Mouse (Mus musculus) left cerebral cortex, postnatal 10 days (tissue): ENCODE results near the gene Prkd3. TPM values are rescaled to one million over a fixed set of nuclear protein-coding genes. Genes with fewer than 3 reads are reported as not detected.

Experiments
- DNase-seq, 2 experiments: peaks; one replicate each; pipeline ENCODE4 v3.0.0; 2021 to 2022; ENCODE audit warnings: low spot score in 2 of 2, mixed read lengths in 1 of 2; ENCODE audit errors: extremely low spot score in 1 of 2
- intact Hi-C: fragments of 180-260 bp; cut with DNase I; formaldehyde crosslinking; loops from one replicate; pipeline ENCODE4 v1.15.1; 2025
- total RNA-seq, 2 experiments: library from RNA; stranded (reverse); gene quantifications; 2 replicates each; pipeline ENCODE4 v1.2.3; 2021

The Prkd3 gene
- total RNA-seq, 2 experiments from 2014 or later = 11.0 to 11.4 TPM

DNA sequence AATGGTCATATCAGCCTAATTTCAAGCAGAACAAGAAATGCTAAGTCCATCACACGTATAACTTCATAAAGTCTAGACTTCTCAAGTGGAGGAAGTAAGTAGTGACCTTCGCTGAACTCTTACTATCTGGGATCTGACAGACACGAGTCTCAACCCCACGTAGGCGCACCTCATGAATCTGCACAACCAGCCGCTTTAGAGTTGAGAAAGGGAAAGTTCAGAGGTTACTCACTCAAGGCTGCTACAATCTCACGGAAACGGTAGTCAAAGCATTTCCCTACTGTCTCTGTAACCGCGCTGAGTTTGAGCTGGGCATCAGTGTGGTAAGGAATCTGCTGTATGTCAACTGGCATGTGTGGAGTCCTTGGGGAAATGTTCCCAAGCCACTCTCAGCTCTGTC lies 4.8 kb downstream of the Prkd3 start:
- intact Hi-C loops = no loop called here

DNA sequence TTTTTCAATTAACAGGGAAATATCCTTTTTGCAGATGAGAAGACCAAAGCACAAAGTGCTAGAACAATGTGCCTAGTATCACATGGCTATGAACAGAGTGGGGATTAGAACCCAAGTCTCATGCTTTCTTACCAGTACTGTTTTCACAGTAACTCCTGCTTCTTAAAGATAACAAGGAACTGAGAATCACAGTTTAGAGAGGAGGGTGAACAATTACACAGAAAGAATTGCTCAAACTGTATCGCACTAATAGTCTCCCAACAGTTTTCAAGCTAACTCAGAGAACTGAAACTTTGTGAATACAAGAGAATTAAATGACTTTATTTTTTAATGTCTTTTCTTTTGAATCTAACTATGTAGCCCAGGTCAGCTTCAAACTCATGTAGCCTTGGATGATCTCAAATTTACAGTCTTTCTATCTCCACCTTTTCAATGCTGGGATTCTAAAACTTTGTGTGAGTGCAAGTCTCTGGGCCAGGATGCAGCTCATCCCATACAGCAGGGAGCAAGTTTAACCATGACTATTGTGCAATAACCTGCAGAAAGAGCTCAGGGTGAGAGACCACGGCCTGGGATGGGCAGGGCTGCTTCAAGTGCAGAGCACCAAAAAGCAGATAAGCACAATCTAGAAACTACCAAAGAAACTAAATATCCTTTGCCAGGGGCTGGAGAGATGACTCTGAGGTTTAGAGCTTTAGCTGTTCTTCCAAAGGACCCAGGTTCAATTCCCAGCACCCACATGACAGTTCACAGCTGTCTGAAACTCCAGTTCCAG lies 5.5 kb downstream of the Prkd3 start:
- intact Hi-C loops = no loop called here
- no peak for DNase-seq

More for the DNA sequence above, 4.8 kb downstream of the Prkd3 start:
- DNase-seq = no peak

DNA sequence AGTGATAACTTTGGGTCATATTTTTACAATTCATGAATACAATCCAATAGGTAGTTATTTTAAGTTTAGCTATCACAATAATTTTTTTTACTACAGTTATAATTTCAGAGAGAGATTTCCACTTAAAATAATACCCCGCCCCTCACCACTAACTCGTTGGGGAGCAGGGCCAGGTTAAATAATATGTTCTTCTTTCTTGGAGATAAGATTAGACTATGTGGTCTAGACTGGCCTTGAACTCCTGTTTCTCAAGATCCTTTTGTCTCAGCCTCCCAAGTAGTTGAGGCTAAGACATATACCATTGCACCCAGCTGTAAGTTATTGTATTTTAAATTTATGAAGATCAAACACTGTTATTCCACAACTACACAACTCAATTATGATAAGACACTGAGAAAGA lies 7.0 kb downstream of the Prkd3 start:
- intact Hi-C loops = no loop called here
- DNase-seq = no peak

DNA sequence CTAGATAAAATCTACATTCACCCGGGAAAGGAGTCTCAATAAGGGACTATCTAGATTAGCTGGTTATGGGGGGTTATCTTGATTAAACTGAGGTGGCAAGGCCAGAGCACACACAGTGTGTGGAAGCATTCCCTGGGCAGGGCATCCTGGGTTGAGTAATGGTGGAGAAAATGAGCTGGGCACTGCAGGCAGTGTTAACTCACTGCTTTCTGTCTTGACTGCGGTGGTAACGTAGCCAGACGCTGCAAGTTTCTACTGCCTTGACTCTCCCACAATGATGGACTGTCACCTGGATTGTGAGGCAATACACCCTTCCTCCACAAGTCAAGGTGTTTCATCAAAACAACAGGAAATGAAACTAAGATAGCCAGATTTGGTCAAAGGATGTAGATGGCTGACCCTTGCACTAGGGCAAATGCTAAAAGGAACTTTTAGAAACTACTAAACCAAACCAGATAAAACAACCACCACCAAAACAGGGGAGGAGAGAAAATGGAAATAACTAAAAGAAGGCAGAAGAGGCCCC lies 20.8 kb downstream of the Prkd3 start:
- DNase-seq = no peak
- intact Hi-C loops = no loop called here

DNA sequence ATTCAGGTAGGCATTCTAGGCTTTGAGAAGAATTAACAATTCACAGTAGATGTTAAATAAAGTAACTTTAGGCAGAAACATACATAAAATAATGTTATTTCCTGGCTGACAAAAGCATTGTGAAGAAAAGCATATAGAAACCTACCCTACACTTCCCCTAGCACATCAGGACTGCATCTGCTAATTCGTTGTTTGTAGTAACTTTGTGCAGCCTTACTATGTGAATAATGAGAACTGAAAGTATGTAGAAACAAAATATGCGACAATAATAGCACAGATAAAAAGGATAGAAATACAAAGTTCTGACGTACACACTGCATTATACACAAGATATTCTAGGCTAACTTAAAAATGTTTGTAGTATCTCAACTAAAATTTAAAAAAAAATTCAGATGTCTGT lies 21.4 kb downstream of the Prkd3 start:
- no peak for DNase-seq
- intact Hi-C loops = no loop called here

DNA sequence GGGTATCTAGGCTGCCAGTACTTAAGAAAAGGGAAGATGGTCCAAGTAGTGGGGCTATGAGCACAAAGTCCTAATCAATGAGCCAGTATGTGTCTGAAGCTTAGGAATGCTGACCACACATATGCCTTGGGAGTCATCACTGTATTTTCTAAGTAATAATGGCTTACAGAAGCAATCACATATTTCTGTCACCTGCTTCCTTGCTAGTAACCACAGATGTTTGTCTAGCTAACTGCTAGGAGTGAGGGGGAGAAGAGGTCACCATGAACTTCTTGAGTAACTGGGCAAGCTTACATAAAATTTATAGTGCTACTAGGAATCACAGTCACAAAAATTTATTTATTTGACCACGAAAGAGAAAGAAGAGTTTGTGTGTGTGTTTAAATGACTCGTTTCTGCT lies 22.5 kb downstream of the Prkd3 start:
- intact Hi-C loops = no loop called here
- DNase-seq = no peak

DNA sequence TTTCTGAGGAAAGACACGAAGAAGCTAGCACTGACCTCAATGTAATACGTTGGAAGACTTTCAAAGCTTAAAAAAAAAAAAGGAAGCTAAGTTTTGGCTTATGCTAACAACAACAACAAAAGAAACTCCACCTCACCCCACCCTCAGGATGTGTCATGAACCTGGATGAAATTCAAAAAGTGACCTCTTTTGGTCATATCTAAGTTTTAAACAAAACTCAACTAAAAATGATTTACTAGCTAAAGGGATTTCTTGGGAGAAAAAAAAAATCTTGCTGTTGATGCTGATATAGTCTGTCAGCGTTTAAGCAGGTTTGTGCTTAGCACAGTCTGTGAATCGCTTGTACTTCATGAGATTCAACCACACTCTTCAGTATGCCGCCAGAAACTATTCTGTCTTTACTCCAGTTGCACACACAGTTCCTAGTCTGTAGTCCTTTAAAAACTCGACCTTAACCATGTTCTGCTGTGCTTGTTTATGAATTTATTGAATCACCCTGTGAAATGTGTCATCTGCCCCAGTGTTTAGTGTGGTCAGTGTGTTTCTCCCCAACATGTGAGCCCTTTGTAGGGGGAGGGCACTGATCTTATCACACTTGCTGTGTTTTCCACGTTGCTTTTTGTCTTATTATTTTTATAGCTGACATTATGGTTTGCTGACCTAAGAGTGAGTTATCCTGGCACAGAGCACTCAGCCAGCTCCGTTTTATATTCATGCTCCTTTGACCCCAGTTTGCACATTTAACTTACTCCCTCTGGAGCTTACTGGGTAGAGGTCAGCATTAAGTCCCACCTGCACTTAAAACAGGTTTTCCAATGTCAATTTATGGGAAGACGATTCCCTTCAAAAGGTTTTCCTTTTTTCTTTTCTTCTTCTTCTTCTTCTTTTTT lies 25.4 kb downstream of the Prkd3 start:
- DNase-seq = no peak
- intact Hi-C loops = no loop called here

DNA sequence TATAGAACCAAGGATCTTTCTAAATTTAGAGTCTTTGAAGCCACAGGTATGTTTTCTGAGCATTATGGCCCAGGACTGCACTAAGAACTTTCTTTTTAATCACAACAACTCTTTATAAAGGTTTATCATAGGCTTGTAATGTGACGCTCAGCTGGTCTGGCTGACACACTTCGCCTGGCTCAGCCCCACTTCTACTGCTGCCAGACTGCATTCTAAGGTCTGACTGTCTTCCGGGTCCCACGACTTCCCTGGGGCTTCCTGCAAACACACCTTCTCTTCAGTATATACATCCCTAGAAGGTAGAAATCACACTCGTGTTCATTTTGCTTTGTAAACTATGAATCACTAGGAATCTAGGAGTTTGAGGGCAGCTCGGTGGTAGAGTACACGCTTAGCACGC lies 26.2 kb downstream of the Prkd3 start:
- intact Hi-C loops = no loop called here
- DNase-seq = no peak

DNA sequence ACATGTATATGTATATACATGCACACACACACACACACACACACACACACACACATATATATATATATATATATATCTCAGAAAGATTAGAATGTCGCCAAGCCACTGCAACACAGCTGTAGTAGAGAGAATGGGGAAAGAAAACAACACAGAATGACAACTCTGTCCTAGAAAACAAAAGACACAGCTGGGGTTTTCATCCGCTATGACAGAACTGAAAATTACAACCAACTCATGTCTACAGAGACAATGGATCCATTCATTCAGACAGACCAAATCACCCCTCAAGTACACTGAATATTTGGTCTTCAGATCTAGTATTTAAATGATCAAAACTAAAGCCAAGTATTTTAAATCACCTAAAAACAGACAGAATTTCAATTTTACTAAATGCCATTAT lies 26.9 kb downstream of the Prkd3 start:
- DNase-seq = no peak
- intact Hi-C loops = no loop called here

DNA sequence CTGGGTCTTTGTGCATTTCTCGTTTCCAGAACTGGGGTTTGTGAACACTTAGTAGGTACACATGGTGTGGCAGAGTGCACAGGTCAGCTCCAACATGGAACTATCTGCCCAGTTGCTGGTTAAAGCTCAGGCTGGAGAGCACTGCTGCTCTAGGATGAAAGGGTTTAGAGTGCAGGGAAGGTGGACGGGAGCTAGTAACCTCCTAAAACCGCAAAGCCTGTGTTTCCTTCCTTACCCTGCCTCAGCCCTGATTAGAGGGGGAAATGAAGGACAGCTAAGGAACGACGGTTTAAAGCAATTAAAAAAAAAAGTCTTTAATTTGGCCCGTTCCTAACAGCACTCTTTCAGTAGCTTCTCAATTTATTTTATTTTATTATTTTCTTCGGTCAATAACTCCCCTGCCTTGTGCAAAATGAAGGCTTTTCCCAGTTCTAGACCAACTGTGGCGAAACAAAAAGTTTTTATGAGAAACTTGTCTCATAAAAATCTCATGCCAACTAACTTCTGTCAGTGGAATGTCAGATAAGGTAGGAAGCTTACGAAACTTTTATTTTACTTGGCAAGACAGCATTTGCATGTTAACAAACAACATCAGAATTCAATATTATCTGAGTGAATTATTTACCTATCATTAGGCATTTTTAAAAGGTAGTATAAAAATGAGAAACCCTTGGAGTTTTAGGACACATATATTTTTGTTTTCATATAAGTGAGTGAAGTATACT lies 28.2 kb downstream of the Prkd3 start:
- intact Hi-C loops = no loop called here
- no peak for DNase-seq

DNA sequence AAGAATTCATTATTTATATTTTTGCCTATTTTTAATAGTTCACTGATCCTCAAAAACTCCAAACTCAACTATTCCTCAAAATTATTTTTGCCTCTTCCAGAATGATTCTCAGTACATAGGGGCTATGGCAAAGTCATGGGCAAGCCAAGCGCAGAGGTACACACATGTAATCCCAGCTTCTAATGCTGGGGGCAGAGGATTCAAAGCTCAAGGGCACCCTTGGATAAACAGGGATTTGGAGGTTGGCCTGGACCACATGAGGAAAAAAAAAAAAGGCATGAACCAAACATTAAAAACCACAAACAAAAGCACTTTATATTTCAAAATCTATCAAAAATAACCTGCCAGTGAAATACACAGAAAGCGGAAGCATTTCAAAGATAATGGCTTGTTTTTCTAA lies 29.1 kb downstream of the Prkd3 start:
- intact Hi-C loops = no loop called here

DNA sequence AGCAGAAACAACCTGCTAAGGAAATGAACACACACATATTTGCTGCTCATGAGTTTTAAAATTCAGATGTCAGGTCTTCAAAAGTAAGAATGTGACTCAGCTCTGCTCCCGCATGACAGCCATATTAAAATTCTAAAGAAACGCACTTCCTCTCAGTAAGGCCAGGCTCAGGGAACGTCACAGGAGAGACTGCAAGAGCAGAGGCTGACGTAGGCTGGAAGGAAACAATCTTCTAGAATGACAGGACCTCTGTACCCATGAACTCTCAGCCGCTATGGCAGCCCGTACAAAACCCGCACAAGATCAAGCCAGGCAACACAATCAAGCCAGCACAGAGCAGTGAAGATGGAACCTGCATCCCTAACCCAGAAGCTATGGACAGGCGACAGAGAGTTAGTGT lies 31.6 kb downstream of the Prkd3 start:
- no peak for DNase-seq
- intact Hi-C loops = loop anchor here (10.0 kb wide), 1 partner anchor 596 kb away; no protein-coding TSS in a partner anchor

More for the DNA sequence above, 29.1 kb downstream of the Prkd3 start:
- no peak for DNase-seq

DNA sequence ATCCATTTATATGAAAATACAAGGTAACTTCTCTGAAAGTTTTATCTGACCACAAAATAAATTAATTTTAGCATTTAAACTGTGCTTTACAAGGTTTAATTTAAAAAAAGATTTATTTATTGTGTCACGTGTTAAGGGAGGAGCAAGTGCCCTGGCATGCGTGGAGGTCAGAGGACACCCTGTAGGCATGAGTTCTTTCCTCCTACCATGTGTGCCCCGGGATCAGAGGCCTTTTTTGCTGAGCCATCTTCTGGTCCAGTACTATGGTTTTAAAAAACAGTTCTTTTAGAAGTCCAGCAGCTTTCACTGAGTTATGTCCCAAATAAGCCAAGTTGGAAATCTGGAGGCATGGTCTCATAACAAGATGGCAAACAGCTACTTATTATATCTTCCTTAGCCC lies 36.9 kb downstream of the Prkd3 start:
- DNase-seq = no peak
- intact Hi-C loops = loop anchor here (10.0 kb wide), 1 partner anchor 601 kb away; no protein-coding TSS in a partner anchor

DNA sequence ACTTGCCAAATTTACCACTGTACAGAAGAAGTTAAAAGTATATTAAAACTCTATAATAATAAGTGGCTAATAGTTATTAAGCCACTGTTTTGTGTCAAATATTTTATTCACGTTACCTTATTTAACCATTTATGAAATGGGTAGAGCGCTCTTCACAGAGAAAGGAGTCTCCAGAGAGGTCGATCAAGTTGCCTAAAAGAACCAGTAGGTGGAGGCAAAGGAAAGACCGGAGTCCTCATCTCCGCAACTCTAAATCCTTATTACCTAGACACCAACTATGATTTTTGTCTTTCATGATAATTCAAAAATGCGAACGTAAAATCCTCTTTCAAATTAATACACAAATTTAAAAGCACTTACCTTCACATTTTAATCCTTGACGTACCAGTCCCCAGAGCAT lies 37.5 kb downstream of the Prkd3 start:
- intact Hi-C loops = loop anchor here (10.0 kb wide), 1 partner anchor 602 kb away; no protein-coding TSS in a partner anchor
- DNase-seq = no peak

DNA sequence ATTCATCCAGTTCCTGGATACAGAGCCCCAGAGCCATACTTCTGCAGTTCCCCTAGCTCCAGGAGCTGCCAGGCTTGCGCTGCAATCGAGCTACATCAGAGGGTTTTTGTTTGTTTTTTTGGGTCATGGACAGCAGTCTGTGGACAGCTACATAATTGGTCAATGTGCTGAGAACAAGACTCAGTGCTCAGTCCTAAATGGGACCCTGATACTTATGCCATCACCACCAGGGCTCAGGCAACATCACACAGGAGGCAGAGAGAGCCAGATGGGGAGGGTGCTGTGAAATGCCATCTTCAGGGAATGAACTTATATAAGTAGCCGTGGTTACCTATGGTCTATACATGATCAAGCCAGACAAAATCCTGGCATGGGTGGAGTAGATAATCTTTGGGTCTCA lies 52.1 kb downstream of the Prkd3 start:
- no peak for DNase-seq
- intact Hi-C loops = no loop called here

DNA sequence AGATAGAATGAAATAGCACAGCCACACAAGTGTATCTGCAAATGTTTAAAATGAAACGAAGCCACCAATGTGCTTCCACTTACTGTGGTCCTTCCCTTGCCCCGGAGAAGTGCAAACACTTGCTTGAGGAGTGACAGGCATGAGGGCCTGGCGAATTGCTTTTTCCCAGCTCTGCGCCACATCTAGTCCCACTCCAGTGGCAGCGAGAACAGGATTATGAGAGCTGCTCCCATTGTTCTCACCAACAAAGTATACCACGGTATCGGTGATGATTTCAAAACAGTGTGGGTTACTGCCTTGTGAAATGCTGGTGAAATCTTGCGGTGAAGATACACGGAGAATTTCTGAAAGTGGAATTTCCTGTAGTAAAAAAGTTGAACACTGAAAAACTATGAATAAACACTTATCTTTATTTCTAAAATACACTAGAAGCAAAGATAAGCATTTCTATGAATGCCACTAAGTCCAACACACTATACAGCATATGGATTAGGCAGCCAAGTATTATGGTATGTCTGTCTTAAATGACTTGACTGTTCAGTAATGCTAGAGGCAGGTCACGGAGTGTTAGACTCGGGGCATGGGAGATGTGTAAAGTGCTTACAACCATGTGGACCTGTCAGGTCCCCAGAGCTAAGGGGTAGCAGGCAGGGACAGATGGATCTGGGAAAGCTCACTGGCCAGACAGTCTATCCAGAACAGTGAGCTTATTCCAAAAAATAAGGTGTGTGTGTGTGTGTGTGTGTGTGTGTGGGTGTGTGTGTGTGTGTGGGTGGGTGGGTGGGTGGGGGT lies 54.3 kb downstream of the Prkd3 start:
- DNase-seq = no peak
- intact Hi-C loops = no loop called here

DNA sequence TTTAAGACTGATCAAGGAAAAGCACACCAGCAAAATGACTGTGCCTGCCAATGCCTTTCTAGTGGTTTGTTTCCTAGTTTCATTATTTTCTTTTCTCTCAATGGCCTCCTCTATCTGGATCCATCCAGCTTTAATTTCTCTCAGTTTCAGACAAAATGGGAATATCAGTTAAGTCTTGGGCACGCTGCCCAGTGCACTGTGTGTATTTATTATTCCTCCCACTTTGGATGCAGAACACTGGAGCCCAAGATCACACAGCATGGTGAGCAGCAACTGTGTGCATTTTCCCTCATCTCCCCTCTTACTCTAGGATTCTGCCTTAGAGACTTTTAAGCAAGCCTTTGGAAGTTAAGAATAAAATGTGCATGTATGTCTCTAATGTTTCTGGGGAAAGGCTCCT lies 56.2 kb downstream of the Prkd3 start:
- intact Hi-C loops = no loop called here
- peak; percentile 21 to 38 for DNase-seq

DNA sequence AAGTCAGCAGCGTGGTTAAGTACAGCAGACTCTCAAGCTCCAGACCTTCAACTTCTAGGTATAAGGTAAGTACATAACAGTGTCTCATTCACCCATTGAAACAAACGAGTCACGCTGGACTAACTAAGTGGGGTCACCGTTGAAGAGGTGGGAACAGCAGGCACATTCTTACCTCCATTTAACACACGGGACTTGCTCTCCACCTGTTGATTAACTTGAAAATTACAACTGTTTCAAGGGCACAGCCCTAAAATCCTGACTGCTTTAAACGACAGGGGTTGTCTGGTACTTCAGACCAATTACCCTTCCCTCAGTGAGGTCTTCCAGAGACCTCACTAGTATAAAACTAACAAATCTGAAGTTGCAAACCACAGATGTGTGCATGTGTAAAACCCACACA lies 61.1 kb downstream of the Prkd3 start:
- no peak for DNase-seq
- intact Hi-C loops = no loop called here
